Mouse (Mus musculus) left cerebral cortex, postnatal 4 days (tissue): ENCODE results near the gene Cdh4. TPM values are rescaled to one million over a fixed set of nuclear protein-coding genes. Genes with fewer than 3 reads are reported as not detected.

Experiments
- DNase-seq: peaks from one replicate; pipeline ENCODE4 v3.0.0-alpha.2; 2022
- intact Hi-C: fragments of 180-260 bp; cut with DNase I; formaldehyde crosslinking; loops from one replicate; pipeline ENCODE4 v1.15.1; 2025
- total RNA-seq, 2 experiments: library from RNA; stranded (reverse); gene quantifications; 2 replicates each; pipeline ENCODE4 v1.2.3; 2021

The Cdh4 gene
- total RNA-seq, 2 experiments from 2014 or later: 50.4 to 61.7 TPM

- no peak for DNase-seq
- intact Hi-C loops: no loop called here
Observed at GRCm38 (mm10) chr2:179720366-179720765, 278.1 kb downstream of the Cdh4 start.

GRCm38 (mm10) chr2:179721534-179722516, 279.6 kb downstream of the Cdh4 start:
- peak; percentile 41 for DNase-seq
- intact Hi-C loops: no loop called here

GRCm38 (mm10) chr2:179722776-179723386, 280.6 kb downstream of the Cdh4 start:
- DNase-seq: peak; percentile 61
- intact Hi-C loops: no loop called here

GRCm38 (mm10) chr2:179723401-179723800, 281.2 kb downstream of the Cdh4 start:
- intact Hi-C loops: no loop called here
- DNase-seq: no peak

GRCm38 (mm10) chr2:179729002-179729401, 286.8 kb downstream of the Cdh4 start:
- no peak for DNase-seq
- intact Hi-C loops: no loop called here

- intact Hi-C loops: no loop called here
Observed at GRCm38 (mm10) chr2:179729802-179730201, 287.6 kb downstream of the Cdh4 start.

GRCm38 (mm10) chr2:179733141-179733831, 291.1 kb downstream of the Cdh4 start:
- DNase-seq: peak; percentile 39
- intact Hi-C loops: no loop called here

More at GRCm38 (mm10) chr2:179729802-179730201, 287.6 kb downstream of the Cdh4 start:
- DNase-seq: no peak

- intact Hi-C loops: no loop called here
- DNase-seq: no peak
Observed at GRCm38 (mm10) chr2:179742419-179742818, 300.2 kb downstream of the Cdh4 start.

GRCm38 (mm10) chr2:179742828-179743227, 300.6 kb downstream of the Cdh4 start:
- intact Hi-C loops: no loop called here
- no peak for DNase-seq

- no peak for DNase-seq
- intact Hi-C loops: no loop called here
Observed at GRCm38 (mm10) chr2:179746491-179746890, 304.3 kb downstream of the Cdh4 start.

- no peak for DNase-seq
- intact Hi-C loops: no loop called here
Observed at GRCm38 (mm10) chr2:179749399-179749798, 307.2 kb downstream of the Cdh4 start.

GRCm38 (mm10) chr2:179753811-179754210, 311.6 kb downstream of the Cdh4 start:
- intact Hi-C loops: no loop called here
- DNase-seq: no peak

GRCm38 (mm10) chr2:179754776-179755175, 312.5 kb downstream of the Cdh4 start:
- DNase-seq: no peak
- intact Hi-C loops: no loop called here

GRCm38 (mm10) chr2:179761718-179762441, 319.6 kb downstream of the Cdh4 start:
- DNase-seq: no peak
- intact Hi-C loops: no loop called here

- intact Hi-C loops: no loop called here
- peak; percentile 90 for DNase-seq
Observed at GRCm38 (mm10) chr2:179762521-179763305, 320.5 kb downstream of the Cdh4 start.

- intact Hi-C loops: no loop called here
- DNase-seq: no peak
Observed at GRCm38 (mm10) chr2:179764460-179764859, 322.2 kb downstream of the Cdh4 start.

GRCm38 (mm10) chr2:179766664-179767526, 324.7 kb downstream of the Cdh4 start:
- peak; percentile 45 for DNase-seq
- intact Hi-C loops: no loop called here

GRCm38 (mm10) chr2:179767527-179767849, 325.3 kb downstream of the Cdh4 start:
- DNase-seq: no peak

GRCm38 (mm10) chr2:179769137-179769536, 326.9 kb downstream of the Cdh4 start:
- intact Hi-C loops: no loop called here

More at GRCm38 (mm10) chr2:179767527-179767849, 325.3 kb downstream of the Cdh4 start:
- intact Hi-C loops: no loop called here

More at GRCm38 (mm10) chr2:179769137-179769536, 326.9 kb downstream of the Cdh4 start:
- DNase-seq: peak; percentile 91
